In the genomic region with DNA sequence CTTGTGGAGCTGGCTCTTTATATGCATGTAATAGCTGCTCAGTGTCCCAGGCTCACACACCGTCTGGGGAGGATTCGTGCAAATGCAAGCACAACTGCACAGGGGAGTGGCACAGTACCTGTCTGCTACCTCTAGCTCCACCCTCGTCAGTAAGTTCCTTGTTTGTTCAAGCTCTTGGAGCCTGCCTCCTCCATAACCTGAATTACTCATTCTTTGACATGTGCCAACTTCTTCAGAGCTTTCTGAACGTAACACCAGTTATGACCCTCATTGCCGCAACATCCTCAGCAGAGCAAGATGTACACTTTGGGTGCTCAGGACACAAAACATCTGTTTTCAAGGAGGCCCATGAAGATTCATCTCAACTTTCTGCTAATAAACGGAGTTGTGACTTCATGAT, we compare ENCODE assay signal across 24 mouse cellular contexts. TPM values are rescaled to one million over a fixed set of nuclear protein-coding genes. Genes with fewer than 3 reads are reported as not detected.
DNase-seq lines count a peak whose midpoint lies in the region; ATAC-seq and TF ChIP-seq lines count a peak whose summit lies in the region.
"Had no signal": no experiment of that assay in that cellular context is flagged by ENCODE, and none has a peak within 500 bp of the region (broad histone marks: within the 10 kb centered on the region; RNA-seq: fewer than 3 reads in every experiment).

No protein-coding gene starts in this region.

- peak; percentile 78 for ATAC-seq in intestine, postnatal 0 days
- ATAC-seq in lung, embryonic 14.5 days (ENCODE audit: insufficient read depth) = peak; percentile 75
- no peak for ATAC-seq in hindbrain, embryonic 13.5 days (ENCODE audit: low FRiP score)
- ATAC-seq: activated CD4-positive, CD25-positive, alpha-beta regulatory T cell, adult 4 months; hindbrain, postnatal 0 days; liver, postnatal 0 days; midbrain, embryonic 13.5 days had no signal

- no peak overlapping the region for H3K9ac ChIP-seq in intestine, postnatal 0 days (ENCODE audit: low read depth, low read length)
- H3K9ac ChIP-seq in lung, embryonic 14.5 days = no peak overlapping the region
- no peak overlapping the region for H3K9ac ChIP-seq in hindbrain, embryonic 13.5 days
- H3K9ac ChIP-seq: embryonic facial prominence, embryonic 13.5 days; forebrain, embryonic 12.5 days; liver, postnatal 0 days; midbrain, embryonic 13.5 days had no signal

- no peak overlapping the region for H3K4me2 ChIP-seq in intestine, postnatal 0 days (replicated peaks; ENCODE audit: low read depth)
- H3K4me2 ChIP-seq in lung, embryonic 14.5 days = no peak overlapping the region
- H3K4me2 ChIP-seq in hindbrain, embryonic 13.5 days = no peak overlapping the region
- H3K4me2 ChIP-seq: embryonic facial prominence, embryonic 13.5 days; forebrain, embryonic 12.5 days; midbrain, embryonic 13.5 days had no signal

- no peak overlapping the region for H3K27ac ChIP-seq in intestine, postnatal 0 days (ENCODE audit: low read depth, low read length)
- H3K27ac ChIP-seq in lung, embryonic 14.5 days (ENCODE audit: low read depth) = peak overlapping the region; percentile 25; the same call in 1 of the 2 replicates
- H3K27ac ChIP-seq in hindbrain, embryonic 13.5 days = no peak overlapping the region
- H3K27ac ChIP-seq: embryonic facial prominence, embryonic 13.5 days; forebrain, embryonic 12.5 days; hindbrain, postnatal 0 days; kidney, postnatal 0 days; layer of hippocampus, adult 2 months; midbrain, embryonic 13.5 days had no signal

- 0 out of 2 replicates have a peak, but pooled peaks cover 2% of the 10 kb centered on the region for H3K27me3 ChIP-seq in intestine, postnatal 0 days (replicated peaks; ENCODE audit: control insufficient read depth, insufficient read depth, low read length)
- H3K27me3 ChIP-seq in lung, embryonic 14.5 days (ENCODE audit: insufficient read depth, low read length) = peaks cover 12% of the 10 kb centered on the region
- H3K27me3 ChIP-seq in hindbrain, embryonic 13.5 days = peaks cover 29% of the 10 kb centered on the region

- TF ChIP-seq CTCF in intestine, postnatal 0 days (IDR thresholded peaks at IDR 0.05; ENCODE audit: low read depth) = no peak
- no peak for TF ChIP-seq CTCF in lung, embryonic 14.5 days (IDR thresholded peaks at IDR 0.05; ENCODE audit: low read depth)

- no peaks in the 10 kb centered on the region for H3K4me1 ChIP-seq in intestine, postnatal 0 days (replicated peaks; ENCODE audit: control insufficient read depth, insufficient read depth, low read length)
- H3K4me1 ChIP-seq in lung, embryonic 14.5 days (ENCODE audit: insufficient read depth) = no peaks in the 10 kb centered on the region
- H3K4me1 ChIP-seq in hindbrain, embryonic 13.5 days (replicated peaks) = no peaks in the 10 kb centered on the region
- H3K4me1 ChIP-seq: forebrain, embryonic 12.5 days; megakaryocyte, embryonic 14.5 days; midbrain, embryonic 13.5 days had no signal

- WGBS in intestine, postnatal 0 days = 40% methylated on average over 6 of the region's 6 CpGs
- WGBS in lung, embryonic 14.5 days = 25% methylated on average over 6 of the region's 6 CpGs
- 83% methylated on average over 6 of the region's 6 CpGs for WGBS in hindbrain, embryonic 13.5 days

- peak; percentile 68 for DNase-seq in lung, embryonic 14.5 days
- peak; percentile 40 for DNase-seq in lung, postnatal 25 days (ENCODE audit: low spot score)
- no peak for DNase-seq in right cerebral cortex, postnatal 14 days
- DNase-seq in cerebellum, adult 9-10 months = no peak
- no peak for DNase-seq in right cerebral cortex, postnatal 4 days
- DNase-seq: adrenal gland, adult 8-10 months; cerebellum, adult 11-12 months; cerebellum, postnatal 14 days; kidney, adult 2 months; layer of hippocampus, postnatal 36 days; liver, postnatal 0 days; thymus, adult 2 months; thymus, postnatal 4 days had no signal

- H3K4me3 ChIP-seq in intestine, postnatal 0 days (ENCODE audit: low read depth, low read length) = no peak overlapping the region
- no peak overlapping the region for H3K4me3 ChIP-seq in lung, embryonic 14.5 days (ENCODE audit: low read depth, low read length)
- no peak overlapping the region for H3K4me3 ChIP-seq in hindbrain, embryonic 13.5 days
- H3K4me3 ChIP-seq: embryonic facial prominence, embryonic 13.5 days; erythroblast, embryonic 14.5 days; forebrain, embryonic 12.5 days; layer of hippocampus, adult 2 months; megakaryocyte, embryonic 14.5 days; midbrain, embryonic 13.5 days had no signal

- no peaks in the 10 kb centered on the region for H3K9me3 ChIP-seq in intestine, postnatal 0 days (ENCODE audit: control insufficient read depth)
- H3K9me3 ChIP-seq in lung, embryonic 14.5 days (ENCODE audit: low read depth, low read length) = no peaks in the 10 kb centered on the region
- H3K9me3 ChIP-seq in hindbrain, embryonic 13.5 days = no peaks in the 10 kb centered on the region
- H3K9me3 ChIP-seq: embryonic facial prominence, embryonic 13.5 days; forebrain, embryonic 12.5 days; midbrain, embryonic 13.5 days had no signal

- H3K36me3 ChIP-seq in intestine, postnatal 0 days (ENCODE audit: control insufficient read depth, insufficient read depth) = no peaks in the 10 kb centered on the region
- no peaks in the 10 kb centered on the region for H3K36me3 ChIP-seq in lung, embryonic 14.5 days (ENCODE audit: insufficient read depth)
- H3K36me3 ChIP-seq in hindbrain, embryonic 13.5 days = no peaks in the 10 kb centered on the region
- H3K36me3 ChIP-seq: embryonic facial prominence, embryonic 13.5 days; forebrain, embryonic 12.5 days; midbrain, embryonic 13.5 days had no signal

RNA-seq across cellular contexts. Expression of gene Smoc2, which starts 5.9 kb away (rescaled TPM):
- 62.7 and 63.4 TPM in 2 replicates for polyA plus RNA-seq in intestine, postnatal 0 days (2015; fragmentation: Nextera tagmentation; extraction: Ambion mirVana)
- polyA plus RNA-seq in lung, embryonic 14.5 days (2014; fragmentation: Nextera tagmentation; extraction: Ambion mirVana) = 78.5 and 92.5 TPM in 2 replicates
- 4.4 and 7.0 TPM in 2 replicates for polyA plus RNA-seq in hindbrain, embryonic 13.5 days (2015; fragmentation: Nextera tagmentation; extraction: Ambion mirVana)
- polyA plus RNA-seq: activated CD4-positive, CD25-positive, alpha-beta regulatory T cell, adult 4 months had no signal

Comparison
In these comparisons a context has a peak if more than half of its experiments do, and no peak if none do; other contexts are left out.
1. DNase-seq: peak in lung, embryonic 14.5 days (single experiment) and lung, postnatal 25 days (single experiment); none in right cerebral cortex, postnatal 14 days (single experiment), cerebellum, adult 9-10 months (single experiment) and right cerebral cortex, postnatal 4 days (single experiment).